Mouse (Mus musculus): ENCODE measurements around the gene Ap3b1.

- TF ChIP-seq POLR2A (IDR thresholded peaks at IDR 0.05; ENCODE audit: low read depth, low read length) (no peak), MXI1 (IDR thresholded peaks at IDR 0.05; ENCODE audit: low read depth, low read length) (no peak), CTCF (conservative IDR thresholded peaks at IDR 0.05 in 1 of 2, IDR thresholded peaks at IDR 0.05 in 1 of 2; ENCODE audit: low read depth in 2 of 2, low read length in 2 of 2) (no peak), POLR2AphosphoS2 (IDR thresholded peaks at IDR 0.05; ENCODE audit: low read depth, low read length) (no peak), ZMIZ1 (IDR thresholded peaks at IDR 0.05; ENCODE audit: low read depth, low read length) (no peak), EP300 (IDR thresholded peaks at IDR 0.05; ENCODE audit: low read length) (no peak), CHD2 (IDR thresholded peaks at IDR 0.05; ENCODE audit: low read length) (no peak), MAFK (IDR thresholded peaks at IDR 0.05; ENCODE audit: insufficient replicate concordance, low read length) (no peak), BHLHE40 (IDR thresholded peaks at IDR 0.05; ENCODE audit: low read depth, low read length) (no peak), RCOR1 (conservative IDR thresholded peaks at IDR 0.05; ENCODE audit: low read depth, low read length) (no peak), PAX5 (IDR thresholded peaks at IDR 0.05; ENCODE audit: low read length) (no peak), MAX (IDR thresholded peaks at IDR 0.05; ENCODE audit: low read length) (no peak)
Observed at GRCm38 (mm10) chr13:94441199-94441598, 82.4 kb downstream of the Ap3b1 start.
